In genomic region chr10:116208727-116209115, GRCm38 (mm10) we compare ENCODE assay signal across 8 mouse cellular contexts.
A peak's percentile ranks its signal among the peaks of the same experiment; 100 is the strongest.
DNase-seq lines count a peak whose midpoint lies in the region; ATAC-seq and TF ChIP-seq lines count a peak whose summit lies in the region.

No protein-coding gene starts in this region.

- no peak overlapping the region for H3K9ac ChIP-seq in liver, embryonic 14.5 days (replicated peaks)

- TF ChIP-seq POLR2A in cortical plate, adult 2 months (IDR thresholded peaks at IDR 0.05; ENCODE audit: extremely low read depth, insufficient read depth, low read length) = no peak

- 9% methylated on average over 9 of the region's 9 CpGs for WGBS in liver, embryonic 14.5 days (ENCODE audit: insufficient replicate concordance)

- 0 out of 2 replicates have a peak overlapping the region, but pooled peaks have one; percentile 35 for H3K27ac ChIP-seq in cortical plate, adult 2 months (ENCODE audit: insufficient read depth, low read length)
- H3K27ac ChIP-seq in liver, embryonic 14.5 days = no peak overlapping the region

- no peak overlapping the region for H3K4me3 ChIP-seq in cortical plate, adult 2 months (ENCODE audit: insufficient read depth, low read length)
- no peak overlapping the region for H3K4me3 ChIP-seq in liver, embryonic 14.5 days (ENCODE audit: insufficient read depth in 1 of 2, low read depth in 2 of 2, low read length in 2 of 2)

- no peak for TF ChIP-seq CTCF in cortical plate, adult 2 months (IDR thresholded peaks at IDR 0.05; ENCODE audit: extremely low read depth, insufficient read depth, low read length)
- no peak for TF ChIP-seq CTCF in liver, embryonic 14.5 days (IDR thresholded peaks at IDR 0.05; ENCODE audit: low read depth)

- peak; percentile 34; the same call in 1 of the 2 replicates for ATAC-seq in liver, embryonic 14.5 days (ENCODE audit: insufficient read depth)
- ATAC-seq in monocyte, adult 5-6 weeks (replicated peaks; ENCODE audit: insufficient number of reproducible peaks, low FRiP score, low TSS enrichment, poor library complexity, severe bottlenecking) = no peak

- TF ChIP-seq EP300 in liver, embryonic 14.5 days (IDR thresholded peaks at IDR 0.05; ENCODE audit: low read depth) = no peak

- DNase-seq in adrenal gland, adult 2 months = peak; percentile 14
- no peak for DNase-seq in adrenal gland, postnatal 25 days
- peak; percentile 43 for DNase-seq in kidney, adult 18-20 months
- peak in 2 of 3 experiments; percentile 16 to 17 for DNase-seq in liver, embryonic 14.5 days (ENCODE audit: low read depth in 3 of 3, low spot score in 3 of 3)
- no peak for DNase-seq in ovary, postnatal 10 days (ENCODE audit: low spot score)
- DNase-seq in adrenal gland, postnatal 4 days (ENCODE audit: low spot score in 2 of 2) = no peak

- H3K36me3 ChIP-seq in liver, embryonic 14.5 days (replicated peaks; ENCODE audit: control insufficient read depth, insufficient read depth, low read depth) = no peaks in the 10 kb centered on the region

- no peaks in the 10 kb centered on the region for H3K9me3 ChIP-seq in liver, embryonic 14.5 days (ENCODE audit: control insufficient read depth, low read length)

- no peaks in the 10 kb centered on the region for H3K27me3 ChIP-seq in liver, embryonic 14.5 days (ENCODE audit: control insufficient read depth, insufficient read depth, low read length)

- H3K4me2 ChIP-seq in liver, embryonic 14.5 days (ENCODE audit: low read depth) = peak overlapping the region; percentile 40

- no peaks in the 10 kb centered on the region for H3K4me1 ChIP-seq in cortical plate, adult 2 months (ENCODE audit: control insufficient read depth, insufficient read depth, low read length)
- peaks cover 0 to 12% of the 10 kb centered on the region in 2 experiments; a peak in 2 of 4 replicates for H3K4me1 ChIP-seq in liver, embryonic 14.5 days (replicated peaks; ENCODE audit: control insufficient read depth in 2 of 2, insufficient read depth in 2 of 2, low read length in 1 of 2)

Comparison
In these comparisons a context has a peak if more than half of its experiments do, and no peak if none do; other contexts are left out.
1. DNase-seq: peak in adrenal gland, adult 2 months (single experiment), kidney, adult 18-20 months (single experiment) and liver, embryonic 14.5 days (2 of 3); none in adrenal gland, postnatal 25 days (single experiment), ovary, postnatal 10 days (single experiment) and adrenal gland, postnatal 4 days (0 of 2).